Mouse (Mus musculus) urinary bladder, postnatal 36 days (tissue): ENCODE measurements around the gene Elp5.
"Not testable (repeated sequence)": the region's sequence is repeated elsewhere in the genome, so short reads cannot be mapped to it uniquely, and the experiment has no call there.

Experiments used
- DNase-seq, 2 experiments: peaks; one replicate each; pipeline ENCODE4 v3.0.0; 2022; ENCODE audit warnings: low spot score in 2 of 2, mixed read lengths in 1 of 2

Gene Elp5

GRCm38 (mm10) chr11:69961841-69962240, 20.5 kb downstream of the Elp5 start:
- DNase-seq, result peak; percentile 36 to 57

GRCm38 (mm10) chr11:69960616-69961015, 21.7 kb downstream of the Elp5 start:
- DNase-seq, result no peak

- DNase-seq, result no peak
Observed at GRCm38 (mm10) chr11:69956218-69956617, 26.1 kb downstream of the Elp5 start.

GRCm38 (mm10) chr11:69955618-69956017, 26.7 kb downstream of the Elp5 start:
- not testable (repeated sequence) for DNase-seq

- DNase-seq, result no peak
Observed at GRCm38 (mm10) chr11:69953267-69953915, 28.9 kb downstream of the Elp5 start.

- no peak for DNase-seq
Observed at GRCm38 (mm10) chr11:69952274-69952673, 30.0 kb downstream of the Elp5 start.

- DNase-seq, result no peak
Observed at GRCm38 (mm10) chr11:69950807-69951459, 31.4 kb downstream of the Elp5 start.

- peak; percentile 78 to 86 for DNase-seq
Observed at GRCm38 (mm10) chr11:69948763-69949150, 33.6 kb downstream of the Elp5 start.

- peak; percentile 86 to 92 for DNase-seq
Observed at GRCm38 (mm10) chr11:69948066-69948762, 34.1 kb downstream of the Elp5 start, which contains the start of gene Slc2a4. Slc2a4 (minus strand) TSS chr11:69948188.

GRCm38 (mm10) chr11:69947337-69948065, 34.8 kb downstream of the Elp5 start:
- DNase-seq, result peak in 1 of 2 experiments; percentile 53

- DNase-seq, result no peak
Observed at GRCm38 (mm10) chr11:69945997-69946891, 36.1 kb downstream of the Elp5 start.

GRCm38 (mm10) chr11:69945216-69945615, 37.1 kb downstream of the Elp5 start:
- no peak for DNase-seq

- DNase-seq, result no peak
Observed at GRCm38 (mm10) chr11:69940962-69941361, 41.4 kb downstream of the Elp5 start.

GRCm38 (mm10) chr11:69939731-69940130, 42.6 kb downstream of the Elp5 start:
- DNase-seq, result no peak

GRCm38 (mm10) chr11:69939181-69939580, 43.1 kb downstream of the Elp5 start:
- DNase-seq, result no peak

- DNase-seq, result no peak
Observed at GRCm38 (mm10) chr11:69938401-69938979, 43.8 kb downstream of the Elp5 start.

GRCm38 (mm10) chr11:69937834-69938233, 44.5 kb downstream of the Elp5 start:
- no peak for DNase-seq

GRCm38 (mm10) chr11:69937385-69937784, 44.9 kb downstream of the Elp5 start:
- peak in 1 of 2 experiments; percentile 72 for DNase-seq

- no peak for DNase-seq
Observed at GRCm38 (mm10) chr11:69936714-69937347, 45.5 kb downstream of the Elp5 start.

- no peak for DNase-seq
Observed at GRCm38 (mm10) chr11:69936156-69936555, 46.2 kb downstream of the Elp5 start.
